Mouse (Mus musculus) stomach, postnatal 0 days (tissue): ENCODE results near the gene Lhfpl5. TPM values are rescaled to one million over a fixed set of nuclear protein-coding genes. Genes with fewer than 3 reads are reported as not detected.

Experiments
- ATAC-seq: fragments of 200-750 bp; cut with Nextera tagmentation; 2 replicates; pipeline ENCODE4 v1.8.0; 2017; ENCODE audit not compliant: low FRiP score, low TSS enrichment
- DNase-seq: peaks from one replicate; pipeline ENCODE4 v3.0.0-alpha.2; 2016; ENCODE audit warnings: low spot score
- H3K27ac ChIP-seq: fragments of 300-500 bp; sonication (generic); replicated peaks from 2 replicates; pipeline ENCODE4 v1.5.1; 2014; ENCODE audit warnings: mild to moderate bottlenecking, control low read depth
- H3K27me3 ChIP-seq: fragments of 300-500 bp; sonication (generic); 2 replicates; pipeline ENCODE4 v1.6.1; 2014; ENCODE audit warnings: low read length; ENCODE audit not compliant: control insufficient read depth, insufficient read depth
- H3K36me3 ChIP-seq: fragments of 300-500 bp; sonication (generic); 2 replicates; pipeline ENCODE4 v1.6.1; 2014; ENCODE audit warnings: low read length, mixed read lengths; ENCODE audit not compliant: control insufficient read depth, insufficient read depth
- H3K4me1 ChIP-seq: fragments of 300-500 bp; sonication (generic); replicated peaks from 2 replicates; pipeline ENCODE4 v1.6.1; 2014; ENCODE audit warnings: antibody characterized with exemption; ENCODE audit not compliant: control insufficient read depth, insufficient read depth
- H3K4me2 ChIP-seq: fragments of 300-500 bp; sonication (generic); replicated peaks from 2 replicates; pipeline ENCODE4 v1.6.1; 2014; ENCODE audit warnings: low read depth, mild to moderate bottlenecking, control low read depth, moderate library complexity
- H3K4me3 ChIP-seq: fragments of 300-500 bp; sonication (generic); 2 replicates; pipeline ENCODE4 v1.5.1; 2014; ENCODE audit warnings: low read depth, low read length, control low read depth
- H3K9ac ChIP-seq: fragments of 300-500 bp; sonication (generic); 2 replicates; pipeline ENCODE4 v1.6.1; 2014; ENCODE audit warnings: mild to moderate bottlenecking, low read length, control low read depth, mixed read lengths
- H3K9me3 ChIP-seq: fragments of 300-500 bp; sonication (generic); 2 replicates; pipeline ENCODE4 v1.6.1; 2016; ENCODE audit warnings: low read length; ENCODE audit not compliant: control insufficient read depth
- CTCF ChIP-seq: IDR thresholded peaks from 2 replicates; pipeline ENCODE4 v1.5.1; 2016; ENCODE audit warnings: antibody characterized with exemption, low read depth, mild to moderate bottlenecking, moderate library complexity
- EP300 ChIP-seq: optimal IDR thresholded peaks from 2 replicates; pipeline ENCODE3; 2016; ENCODE audit warnings: antibody characterized with exemption
- WGBS: fragments of 180-500 bp; shearing (Covaris S2); extraction: QIAGEN DNeasy Blood & Tissue Kit; methylation state at CpG from one replicate; pipeline ENCODE4 v1.1.7; 2014; 5-methylcytosine and 5-hydroxymethylcytosine counted together
- polyA plus RNA-seq: library from polyadenylated mRNA; unstranded; fragments of >200 nt; fragmentation: Nextera tagmentation; extraction: Ambion mirVana; gene quantifications from 2 replicates; pipeline ENCODE4 v1.2.1, GENCODE M21; 2015

Gene Lhfpl5
- 0.98 and 1.2 TPM in 2 replicates for polyA plus RNA-seq

DNA sequence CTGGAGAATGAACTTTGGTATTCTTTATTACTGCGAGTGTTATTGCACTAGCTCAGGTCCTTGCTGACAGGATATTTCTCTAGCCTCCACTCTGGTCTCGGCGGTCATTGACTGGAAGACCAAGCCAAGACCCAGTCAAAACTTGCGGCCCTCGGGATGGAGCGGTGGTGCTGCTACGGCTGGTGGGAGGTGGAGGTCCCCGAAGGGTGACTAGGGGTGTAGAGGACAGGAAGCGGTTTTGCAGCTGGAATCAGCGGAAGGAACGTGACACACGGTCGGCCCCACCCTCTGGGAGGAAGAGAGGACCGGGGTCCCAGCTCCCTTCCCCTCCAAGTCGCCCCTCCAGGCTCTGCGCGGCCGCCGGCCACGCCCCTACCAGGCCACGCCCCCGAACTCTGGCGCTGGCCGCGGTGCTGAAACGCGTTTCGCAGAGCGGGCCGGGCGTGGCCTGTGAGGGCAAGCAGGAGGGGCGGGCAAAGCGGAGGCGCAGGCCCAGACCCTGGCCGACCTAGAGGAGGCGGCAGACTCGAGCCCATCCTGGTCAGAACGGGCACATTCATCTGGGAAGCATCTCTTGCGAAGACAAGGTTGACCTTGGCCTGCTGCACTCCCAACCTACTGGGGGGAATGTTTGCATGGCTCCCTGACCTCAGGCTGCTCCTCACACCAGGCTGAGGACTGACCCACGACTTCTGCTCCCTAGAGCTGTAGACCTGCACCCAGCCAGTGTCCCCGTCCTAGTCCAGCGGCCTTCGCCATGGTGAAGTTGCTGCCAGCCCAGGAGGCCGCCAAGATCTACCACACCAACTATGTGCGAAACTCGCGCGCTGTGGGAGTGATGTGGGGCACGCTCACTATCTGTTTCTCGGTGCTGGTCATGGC lies at the start of gene Lhfpl5:
Gene Lhfpl5, plus strand, starts transcription at position 398 of the 882 bp plus-strand sequence.
- Histone ChIP-seq H3K9ac (no peak within 1 kb of the TSS), H3K27me3 (no peaks in the 10 kb centered on the region), H3K36me3 (no peaks in the 10 kb centered on the region), H3K4me1 (no peaks in the 10 kb centered on the region), H3K27ac (no peak within 1 kb of the TSS), H3K4me2 (peak within 1 kb of the TSS; percentile 40), H3K9me3 (no peaks in the 10 kb centered on the region), H3K4me3 (0 out of 2 replicates have a peak within 1 kb of the TSS, but pooled peaks have one; percentile 10)
- ATAC-seq = peak; percentile 58; the same call in 1 of the 2 replicates
- DNase-seq = peak; percentile 64
- 16% methylated on average over 49 of the region's 50 CpGs for WGBS
- no peak; the same call in 1 of the 2 replicates for TF ChIP-seq CTCF
- TF ChIP-seq EP300 = no peak

GRCm38 (mm10) chr17:28527184-28528042 lies 48.0 kb upstream of the Lhfpl5 start:
- Histone ChIP-seq H3K27me3 (no peaks in the 10 kb centered on the region), H3K36me3 (no peaks in the 10 kb centered on the region), H3K9ac (peak overlapping the region; percentile 38), H3K4me3 (no peak overlapping the region), H3K4me2 (peak overlapping the region; percentile 39), H3K27ac (peak overlapping the region; percentile 69; the same call in 1 of the 2 replicates), H3K4me1 (peaks cover 11% of the 10 kb centered on the region), H3K9me3 (no peaks in the 10 kb centered on the region)
- WGBS = 30% methylated on average over 12 of the region's 12 CpGs
- ATAC-seq (0 out of 2 replicates have a peak, but pooled peaks have one; percentile 3), DNase-seq (peak; percentile 48)
- no peak for TF ChIP-seq EP300
- no peak for TF ChIP-seq CTCF

DNA sequence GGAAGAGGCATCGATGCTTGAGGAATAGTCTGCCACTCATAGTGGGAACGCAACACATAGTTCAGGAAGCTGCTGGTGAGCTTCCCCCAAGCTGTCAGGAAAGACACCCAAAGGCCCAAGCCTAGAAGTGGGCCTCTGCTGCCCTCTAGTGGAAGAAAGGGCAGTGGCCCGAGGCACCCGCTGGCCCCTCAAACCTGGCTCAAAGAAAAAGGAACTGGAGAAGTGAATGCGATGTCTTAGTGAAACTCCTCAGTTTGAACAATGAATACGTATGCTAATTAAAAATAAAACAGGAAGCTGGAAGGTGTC lies 47.4 kb upstream of the Lhfpl5 start:
- Histone ChIP-seq H3K4me3 (no peak overlapping the region), H3K9me3 (no peaks in the 10 kb centered on the region), H3K27ac (no peak overlapping the region), H3K27me3 (no peaks in the 10 kb centered on the region), H3K4me1 (peaks cover 11% of the 10 kb centered on the region), H3K36me3 (no peaks in the 10 kb centered on the region), H3K9ac (peak overlapping the region; percentile 38), H3K4me2 (peak overlapping the region; percentile 39)
- ATAC-seq (peak; percentile 60; the same call in 1 of the 2 replicates), DNase-seq (peak; percentile 84)
- TF ChIP-seq EP300 = no peak
- peak; percentile 99 for TF ChIP-seq CTCF
- WGBS = under 1% methylated on average over 6 of the region's 6 CpGs

- Histone ChIP-seq H3K36me3 (no peaks in the 10 kb centered on the region), H3K4me2 (no peak overlapping the region), H3K27ac (no peak overlapping the region), H3K4me1 (peaks cover 9% of the 10 kb centered on the region), H3K27me3 (no peaks in the 10 kb centered on the region), H3K9me3 (no peaks in the 10 kb centered on the region), H3K9ac (no peak overlapping the region), H3K4me3 (no peak overlapping the region)
- WGBS = 63% methylated on average over 4 of the region's 4 CpGs
- TF ChIP-seq CTCF = no peak
- no peak for DNase-seq
- no peak for ATAC-seq
These were observed 46.3 kb upstream of the Lhfpl5 start for GRCm38 (mm10) chr17:28529116-28529515.

- Histone ChIP-seq H3K4me3 (no peak within 1 kb of the TSS), H3K36me3 (no peaks in the 10 kb centered on the region), H3K9ac (no peak within 1 kb of the TSS), H3K4me1 (peaks cover 8% of the 10 kb centered on the region), H3K9me3 (no peaks in the 10 kb centered on the region), H3K27ac (no peak within 1 kb of the TSS), H3K4me2 (no peak within 1 kb of the TSS), H3K27me3 (no peaks in the 10 kb centered on the region)
- 88% methylated on average over 6 of the region's 6 CpGs for WGBS
- no peak for TF ChIP-seq CTCF
- TF ChIP-seq EP300 = no peak
- DNase-seq (no peak), ATAC-seq (no peak)
These were observed 44.9 kb upstream of the Lhfpl5 start, which contains the start of gene Armc12 for GRCm38 (mm10) chr17:28530506-28530905. Gene Armc12 (plus strand): TSS chr17:28530806.
